Mouse (Mus musculus) cerebellum, adult 2 months (tissue): ENCODE measurements around the gene A430033K04Rik.

ENCODE experiments used
- CTCF ChIP-seq: fragments of 200-500 bp; IDR thresholded peaks from 2 replicates; pipeline ENCODE4 v1.5.1; 2011; ENCODE audit warnings: low read depth, mild to moderate bottlenecking, control low read depth, low read length, moderate library complexity, borderline replicate concordance; ENCODE audit not compliant: insufficient read depth
- POLR2A ChIP-seq: fragments of 200-500 bp; IDR thresholded peaks from 2 replicates; pipeline ENCODE4 v1.6.1; 2011; ENCODE audit warnings: low read length, control low read depth, borderline replicate concordance; ENCODE audit not compliant: insufficient read depth

- TF ChIP-seq CTCF (no peak), POLR2A (peak; percentile 74; the same call in 1 of the 2 replicates)
Observed at GRCm38 (mm10) chr5:138622645-138623477, at the start of gene A430033K04Rik.
